Mouse (Mus musculus): ENCODE measurements around the gene Naxd. TPM values are rescaled to one million over a fixed set of nuclear protein-coding genes. Genes with fewer than 3 reads are reported as not detected.

The Naxd gene
- polyA plus RNA-seq, 1 experiment from 2014 or later: 145 TPM

DNA sequence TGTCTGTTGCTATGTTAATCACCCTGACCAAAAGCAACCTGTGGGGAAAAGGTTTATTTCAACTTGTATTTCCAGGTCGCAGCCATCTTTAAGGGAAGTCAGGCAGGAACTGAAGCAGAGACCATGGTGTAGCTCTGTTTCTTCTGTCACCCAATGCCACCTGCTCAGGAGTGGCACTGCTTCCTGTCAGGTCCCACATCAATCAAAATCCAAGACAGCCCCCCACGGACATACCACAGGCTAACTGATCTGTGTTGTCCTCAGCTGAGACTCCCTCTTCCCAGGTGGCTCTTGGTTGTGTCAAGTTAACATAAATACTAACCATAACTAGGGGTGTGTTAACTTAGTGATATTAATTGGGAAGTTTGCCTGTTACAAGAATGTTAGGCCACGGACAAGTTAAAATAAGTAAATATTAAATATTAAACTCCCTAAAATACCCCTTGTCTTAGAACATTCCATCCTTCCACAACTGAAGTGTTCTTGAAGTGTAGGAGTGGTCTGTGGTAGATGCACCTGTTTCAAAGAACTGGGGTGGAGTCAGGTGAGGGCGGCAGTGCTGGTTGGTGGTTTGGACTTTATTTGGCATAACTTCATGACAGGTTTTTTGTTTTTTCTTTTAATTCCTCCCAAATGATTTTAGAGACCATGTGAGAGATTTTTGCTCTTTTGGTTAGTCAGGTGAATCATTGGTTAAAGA is 1.6 kb downstream of the Naxd start:
- Histone ChIP-seq H3K27me3 (ENCODE audit: control insufficient read depth, insufficient read depth, low read length) (no peaks in the 10 kb centered on the region), H3K4me2 (replicated peaks) (peak overlapping the region; percentile 77), H3K4me3 (replicated peaks; ENCODE audit: low read length) (no peak overlapping the region), H3K9ac (no peak overlapping the region), H3K9me3 (ENCODE audit: control insufficient read depth, low read length) (no peaks in the 10 kb centered on the region), H3K36me3 (replicated peaks; ENCODE audit: control insufficient read depth, insufficient read depth) (peaks cover 18% of the 10 kb centered on the region), H3K4me1 (replicated peaks; ENCODE audit: control insufficient read depth, insufficient read depth, low read length) (peaks cover 17% of the 10 kb centered on the region), H3K27ac (no peak overlapping the region)
- DNase-seq (ENCODE audit: low spot score): no peak
- WGBS: 92% methylated on average over 4 of the region's 4 CpGs
- ATAC-seq (ENCODE audit: low FRiP score): no peak

DNA sequence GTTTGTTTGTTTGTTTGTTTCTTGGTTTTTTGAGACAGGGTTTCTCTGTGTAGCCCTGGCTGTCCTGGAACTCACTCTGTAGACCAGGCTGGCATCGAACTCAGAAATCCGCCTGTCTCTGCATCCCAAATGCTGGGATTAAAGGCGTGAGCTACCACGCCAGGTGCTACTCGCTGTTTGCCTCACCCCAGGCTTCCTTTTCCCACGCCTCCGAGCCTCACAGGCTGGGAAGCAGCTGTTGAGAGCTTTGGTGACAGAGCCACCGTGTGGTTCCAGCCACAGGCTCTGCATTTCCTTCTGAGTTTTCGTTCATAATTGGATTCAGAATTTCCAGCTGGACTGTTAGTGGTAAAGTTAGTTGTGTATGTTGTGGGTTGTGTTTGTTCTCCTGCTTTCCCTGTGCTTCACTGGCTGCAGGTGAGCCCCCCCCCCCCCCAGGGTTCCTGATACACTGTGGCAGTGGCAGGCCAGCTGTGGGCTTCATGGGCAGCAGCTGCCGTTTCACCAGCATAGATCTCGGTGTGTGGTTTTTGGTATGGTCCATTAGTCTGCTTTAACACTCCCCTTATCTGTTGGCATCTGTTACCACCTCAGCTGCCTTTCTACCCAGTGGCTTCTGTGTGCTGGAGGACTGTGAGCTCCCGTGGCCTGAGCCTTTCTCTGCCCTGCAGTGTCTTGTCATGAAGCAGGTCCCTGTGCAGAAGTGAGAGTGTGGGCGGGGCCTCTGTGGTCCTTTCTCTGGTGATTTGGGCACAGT is 6.3 kb downstream of the Naxd start:
- no peak for ATAC-seq (ENCODE audit: low FRiP score)
- no peak for DNase-seq (ENCODE audit: low spot score)
- Histone ChIP-seq H3K4me1 (replicated peaks; ENCODE audit: control insufficient read depth, insufficient read depth, low read length) (peaks cover 2% of the 10 kb centered on the region), H3K4me2 (replicated peaks) (no peak overlapping the region), H3K27me3 (ENCODE audit: control insufficient read depth, insufficient read depth, low read length) (no peaks in the 10 kb centered on the region), H3K27ac (no peak overlapping the region), H3K4me3 (replicated peaks; ENCODE audit: low read length) (no peak overlapping the region), H3K9ac (no peak overlapping the region), H3K9me3 (ENCODE audit: control insufficient read depth, low read length) (no peaks in the 10 kb centered on the region), H3K36me3 (replicated peaks; ENCODE audit: control insufficient read depth, insufficient read depth) (peaks cover 63% of the 10 kb centered on the region)
- WGBS: 88% methylated on average over 13 of the region's 13 CpGs

DNA sequence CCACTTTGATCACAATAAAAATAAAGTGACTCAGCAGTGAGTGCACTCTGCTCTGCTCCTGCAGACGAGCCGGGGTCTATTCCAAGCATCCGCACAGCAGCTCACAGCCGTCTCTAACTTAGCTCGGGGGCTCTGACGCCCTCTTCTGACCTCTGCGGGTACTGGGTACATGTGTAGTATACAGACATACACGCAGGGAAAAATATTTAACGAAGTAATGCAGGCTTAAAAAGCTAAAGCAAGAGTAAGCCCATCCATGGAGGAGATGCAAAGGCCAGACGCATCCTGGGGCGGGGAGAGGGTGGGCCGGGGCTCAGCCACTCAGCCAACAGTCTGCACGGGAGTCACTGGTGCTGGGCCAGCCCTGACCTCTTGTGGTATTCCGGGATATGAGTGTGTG is 8.8 kb downstream of the Naxd start:
- H3K27me3 ChIP-seq (ENCODE audit: control insufficient read depth, insufficient read depth, low read length): no peaks in the 10 kb centered on the region
- H3K4me2 ChIP-seq (replicated peaks): no peak overlapping the region
- H3K36me3 ChIP-seq (replicated peaks; ENCODE audit: control insufficient read depth, insufficient read depth): peaks cover 87% of the 10 kb centered on the region
- H3K4me3 ChIP-seq (replicated peaks; ENCODE audit: low read length): no peak overlapping the region
- no peaks in the 10 kb centered on the region for H3K4me1 ChIP-seq (replicated peaks; ENCODE audit: control insufficient read depth, insufficient read depth, low read length)
- H3K27ac ChIP-seq: no peak overlapping the region
- no peaks in the 10 kb centered on the region for H3K9me3 ChIP-seq (ENCODE audit: control insufficient read depth, low read length)
- H3K9ac ChIP-seq: no peak overlapping the region
- ATAC-seq (ENCODE audit: low FRiP score) (no peak), DNase-seq (ENCODE audit: low spot score) (no peak)
- 83% methylated on average over 14 of the region's 14 CpGs for WGBS

GRCm38 (mm10) chr8:11506802-11507201 is 9.5 kb downstream of the Naxd start:
- Histone ChIP-seq H3K36me3 (replicated peaks; ENCODE audit: control insufficient read depth, insufficient read depth) (peaks cover 94% of the 10 kb centered on the region), H3K4me1 (replicated peaks; ENCODE audit: control insufficient read depth, insufficient read depth, low read length) (no peaks in the 10 kb centered on the region), H3K27me3 (ENCODE audit: control insufficient read depth, insufficient read depth, low read length) (no peaks in the 10 kb centered on the region), H3K27ac (no peak overlapping the region), H3K9ac (no peak overlapping the region), H3K9me3 (ENCODE audit: control insufficient read depth, low read length) (no peaks in the 10 kb centered on the region), H3K4me2 (replicated peaks) (no peak overlapping the region), H3K4me3 (replicated peaks; ENCODE audit: low read length) (no peak overlapping the region)
- WGBS: 71% methylated on average over 6 of the region's 6 CpGs
- ATAC-seq (ENCODE audit: low FRiP score): no peak
- DNase-seq (ENCODE audit: low spot score): peak; percentile 30

DNA sequence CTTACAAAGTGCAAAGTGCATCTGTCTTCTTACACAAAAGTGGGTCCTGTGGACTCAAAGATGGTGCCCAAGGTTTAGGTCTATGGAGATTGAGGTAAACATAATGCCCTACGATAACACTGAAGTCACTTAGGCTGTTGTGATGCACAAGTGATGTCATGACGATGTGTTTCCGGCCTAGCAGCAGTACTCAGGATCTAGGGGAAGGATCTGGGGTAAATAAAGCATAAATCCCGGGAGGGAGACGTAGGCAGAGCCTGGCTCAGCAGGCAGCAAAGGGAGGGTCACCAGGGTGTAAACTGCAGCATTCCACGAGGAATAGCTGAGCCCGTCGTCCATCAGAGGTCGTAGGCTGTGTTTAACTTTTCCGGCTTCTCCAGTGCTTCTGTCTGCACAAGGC is 11.6 kb downstream of the Naxd start:
- Histone ChIP-seq H3K4me2 (replicated peaks) (no peak overlapping the region), H3K27ac (no peak overlapping the region), H3K36me3 (replicated peaks; ENCODE audit: control insufficient read depth, insufficient read depth) (peaks cover 98% of the 10 kb centered on the region), H3K27me3 (ENCODE audit: control insufficient read depth, insufficient read depth, low read length) (no peaks in the 10 kb centered on the region), H3K9me3 (ENCODE audit: control insufficient read depth, low read length) (no peaks in the 10 kb centered on the region), H3K4me1 (replicated peaks; ENCODE audit: control insufficient read depth, insufficient read depth, low read length) (no peaks in the 10 kb centered on the region), H3K4me3 (replicated peaks; ENCODE audit: low read length) (no peak overlapping the region), H3K9ac (no peak overlapping the region)
- ATAC-seq (ENCODE audit: low FRiP score) (no peak), DNase-seq (ENCODE audit: low spot score) (no peak)
- WGBS: 86% methylated on average over 10 of the region's 10 CpGs

GRCm38 (mm10) chr8:11510971-11511370 is 13.7 kb downstream of the Naxd start:
- no peaks in the 10 kb centered on the region for H3K4me1 ChIP-seq (replicated peaks; ENCODE audit: control insufficient read depth, insufficient read depth, low read length)
- H3K36me3 ChIP-seq (replicated peaks; ENCODE audit: control insufficient read depth, insufficient read depth): peaks cover 98% of the 10 kb centered on the region
- WGBS: 89% methylated on average over 5 of the region's 5 CpGs
- H3K27me3 ChIP-seq (ENCODE audit: control insufficient read depth, insufficient read depth, low read length): no peaks in the 10 kb centered on the region
- no peak overlapping the region for H3K9ac ChIP-seq
- no peak overlapping the region for H3K27ac ChIP-seq
- no peak overlapping the region for H3K4me2 ChIP-seq (replicated peaks)
- H3K9me3 ChIP-seq (ENCODE audit: control insufficient read depth, low read length): no peaks in the 10 kb centered on the region
- ATAC-seq (ENCODE audit: low FRiP score) (no peak), DNase-seq (ENCODE audit: low spot score) (no peak)
- H3K4me3 ChIP-seq (replicated peaks; ENCODE audit: low read length): no peak overlapping the region

DNA sequence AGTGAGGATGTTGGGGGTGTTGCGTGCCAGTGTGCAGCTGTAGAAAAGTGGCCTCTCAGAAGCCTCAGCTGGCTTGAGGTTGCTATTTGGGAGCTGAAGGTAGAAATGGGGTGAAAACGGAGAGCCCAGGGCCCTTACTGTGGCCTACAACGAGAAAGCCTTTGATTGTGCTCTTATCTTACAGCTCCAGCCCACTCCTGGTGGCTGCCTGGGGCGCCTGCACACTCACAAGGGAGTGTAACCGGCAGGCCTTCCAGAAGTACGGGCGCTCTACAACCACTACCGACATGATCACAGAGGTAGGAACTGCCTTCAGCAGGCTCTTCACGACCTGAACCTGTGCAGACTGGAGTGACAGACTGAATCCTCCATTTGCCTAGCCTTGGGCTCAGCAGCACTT is 15.4 kb downstream of the Naxd start:
- H3K27ac ChIP-seq: no peak overlapping the region
- no peaks in the 10 kb centered on the region for H3K4me1 ChIP-seq (replicated peaks; ENCODE audit: control insufficient read depth, insufficient read depth, low read length)
- ATAC-seq (ENCODE audit: low FRiP score) (no peak), DNase-seq (ENCODE audit: low spot score) (no peak)
- no peaks in the 10 kb centered on the region for H3K27me3 ChIP-seq (ENCODE audit: control insufficient read depth, insufficient read depth, low read length)
- no peak overlapping the region for H3K4me3 ChIP-seq (replicated peaks; ENCODE audit: low read length)
- H3K9ac ChIP-seq: no peak overlapping the region
- 91% methylated on average over 9 of the region's 9 CpGs for WGBS
- H3K36me3 ChIP-seq (replicated peaks; ENCODE audit: control insufficient read depth, insufficient read depth): peaks cover 98% of the 10 kb centered on the region
- H3K4me2 ChIP-seq (replicated peaks): no peak overlapping the region
- no peaks in the 10 kb centered on the region for H3K9me3 ChIP-seq (ENCODE audit: control insufficient read depth, low read length)

DNA sequence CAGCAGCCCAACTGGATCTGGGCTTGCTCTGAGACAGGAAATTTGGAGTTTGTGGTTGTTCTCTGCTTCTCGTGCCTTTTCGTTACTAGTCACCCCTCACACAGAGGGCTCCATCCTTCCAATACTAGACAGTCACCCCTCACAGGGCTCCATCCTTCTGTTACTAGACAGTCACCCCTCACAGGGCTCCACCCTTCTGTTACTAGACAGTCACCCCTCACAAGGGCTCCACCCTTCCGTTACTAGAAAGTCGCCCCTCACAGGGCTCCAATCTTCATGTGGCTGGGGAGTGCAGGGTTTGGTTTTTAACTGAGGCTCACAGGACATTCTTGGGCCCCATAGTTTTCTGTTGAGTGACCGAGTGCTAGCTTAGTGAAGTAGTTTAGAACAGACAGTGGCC is 15.9 kb downstream of the Naxd start:
- Histone ChIP-seq H3K9ac (no peak overlapping the region), H3K4me2 (replicated peaks) (no peak overlapping the region), H3K36me3 (replicated peaks; ENCODE audit: control insufficient read depth, insufficient read depth) (peaks cover 98% of the 10 kb centered on the region), H3K4me1 (replicated peaks; ENCODE audit: control insufficient read depth, insufficient read depth, low read length) (no peaks in the 10 kb centered on the region), H3K9me3 (ENCODE audit: control insufficient read depth, low read length) (no peaks in the 10 kb centered on the region), H3K27me3 (ENCODE audit: control insufficient read depth, insufficient read depth, low read length) (no peaks in the 10 kb centered on the region), H3K4me3 (replicated peaks; ENCODE audit: low read length) (no peak overlapping the region), H3K27ac (no peak overlapping the region)
- 90% methylated on average over 5 of the region's 5 CpGs for WGBS
- no peak for ATAC-seq (ENCODE audit: low FRiP score)
- DNase-seq (ENCODE audit: low spot score): no peak

GRCm38 (mm10) chr8:11516292-11516691 is 19.0 kb downstream of the Naxd start:
- H3K27ac ChIP-seq: no peak overlapping the region
- no peaks in the 10 kb centered on the region for H3K9me3 ChIP-seq (ENCODE audit: control insufficient read depth, low read length)
- H3K4me2 ChIP-seq (replicated peaks): no peak overlapping the region
- H3K4me1 ChIP-seq (replicated peaks; ENCODE audit: control insufficient read depth, insufficient read depth, low read length): no peaks in the 10 kb centered on the region
- no peak overlapping the region for H3K9ac ChIP-seq
- H3K4me3 ChIP-seq (replicated peaks; ENCODE audit: low read length): no peak overlapping the region
- DNase-seq (ENCODE audit: low spot score) (no peak), ATAC-seq (ENCODE audit: low FRiP score) (no peak)
- H3K36me3 ChIP-seq (replicated peaks; ENCODE audit: control insufficient read depth, insufficient read depth): peaks cover 83% of the 10 kb centered on the region
- H3K27me3 ChIP-seq (ENCODE audit: control insufficient read depth, insufficient read depth, low read length): no peaks in the 10 kb centered on the region
- WGBS: 94% methylated on average over 9 of the region's 9 CpGs

Data from hindbrain, embryonic 14.5 days (tissue).